Mouse (Mus musculus) fibroblast of lung, adult 2 months (primary cell): ENCODE measurements around the gene Frat1.

ENCODE experiments used
- DNase-seq: peaks from one replicate; pipeline ENCODE4 v3.0.0-alpha.2; 2011; ENCODE audit warnings: low read depth

Frat1 gene

DNA sequence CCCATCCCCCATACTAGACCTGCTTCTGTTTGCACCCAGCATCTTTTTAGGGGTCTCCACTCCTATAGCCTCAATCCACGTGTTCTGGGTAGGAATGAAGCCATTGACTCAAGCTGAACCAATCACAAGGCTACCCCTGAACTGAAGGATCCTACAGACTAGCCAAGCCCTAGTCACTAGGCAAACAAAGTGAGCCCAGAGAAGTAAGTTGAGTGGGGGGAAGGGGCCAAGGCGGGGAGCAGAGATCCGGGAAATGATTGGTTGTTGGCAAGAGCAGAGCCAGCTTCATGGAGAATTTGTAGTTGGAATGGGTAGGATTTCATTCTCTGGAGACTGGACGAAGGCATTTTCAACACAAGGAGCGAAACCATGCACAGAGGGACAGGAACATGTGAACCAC lies 12.9 kb upstream of the Frat1 start:
- DNase-seq: no peak

DNA sequence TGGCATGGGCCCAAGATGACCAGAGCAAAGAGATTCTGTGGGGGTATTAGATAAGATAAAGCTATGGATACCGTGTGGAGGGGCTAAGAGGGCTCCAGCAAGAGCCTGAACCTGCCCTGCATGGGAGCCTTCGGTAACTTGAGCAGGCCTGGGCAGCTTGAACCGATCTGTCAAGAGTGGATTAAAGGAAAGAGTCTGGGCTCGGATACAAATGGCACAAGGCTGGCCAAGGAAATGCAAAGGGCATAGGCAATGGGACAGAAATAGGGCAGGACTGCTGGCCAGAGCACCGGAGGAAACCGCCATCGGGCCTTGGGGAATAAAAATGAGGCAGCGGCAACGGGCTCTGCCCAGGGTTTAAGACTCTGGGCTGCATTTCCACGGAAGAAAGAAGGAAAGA lies 12.4 kb upstream of the Frat1 start:
- no peak for DNase-seq

GRCm38 (mm10) chr19:41818749-41819148 lies 11.0 kb upstream of the Frat1 start:
- DNase-seq: no peak

- DNase-seq: no peak
Observed at GRCm38 (mm10) chr19:41821436-41821835, 8.3 kb upstream of the Frat1 start.

- no peak for DNase-seq
Observed at GRCm38 (mm10) chr19:41822589-41822988, 7.2 kb upstream of the Frat1 start.

DNA sequence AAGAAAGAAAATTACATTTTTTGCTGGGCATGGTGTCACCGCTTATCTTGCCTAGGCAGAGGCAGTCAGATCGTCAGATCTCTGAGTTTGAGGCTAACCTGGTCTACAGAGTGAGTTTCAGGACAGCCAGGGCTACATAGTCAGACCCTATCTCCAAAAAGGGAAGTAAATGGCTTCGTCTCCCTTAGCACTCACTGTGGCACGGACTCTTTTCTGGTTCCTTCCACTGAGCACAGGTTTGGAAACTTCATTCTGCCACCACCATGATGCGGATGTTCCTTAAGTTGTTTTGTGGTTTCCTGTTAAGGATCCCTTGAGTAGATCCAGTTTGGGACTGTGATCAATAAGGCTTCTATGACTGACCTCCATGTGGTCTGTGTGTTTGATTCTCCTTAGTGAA lies 4.8 kb upstream of the Frat1 start:
- no peak for DNase-seq

- DNase-seq: no peak
Observed at GRCm38 (mm10) chr19:41826529-41826928, 3.2 kb upstream of the Frat1 start.

GRCm38 (mm10) chr19:41828941-41829340 lies 829 bp upstream of the Frat1 start:
- no peak for DNase-seq

DNA sequence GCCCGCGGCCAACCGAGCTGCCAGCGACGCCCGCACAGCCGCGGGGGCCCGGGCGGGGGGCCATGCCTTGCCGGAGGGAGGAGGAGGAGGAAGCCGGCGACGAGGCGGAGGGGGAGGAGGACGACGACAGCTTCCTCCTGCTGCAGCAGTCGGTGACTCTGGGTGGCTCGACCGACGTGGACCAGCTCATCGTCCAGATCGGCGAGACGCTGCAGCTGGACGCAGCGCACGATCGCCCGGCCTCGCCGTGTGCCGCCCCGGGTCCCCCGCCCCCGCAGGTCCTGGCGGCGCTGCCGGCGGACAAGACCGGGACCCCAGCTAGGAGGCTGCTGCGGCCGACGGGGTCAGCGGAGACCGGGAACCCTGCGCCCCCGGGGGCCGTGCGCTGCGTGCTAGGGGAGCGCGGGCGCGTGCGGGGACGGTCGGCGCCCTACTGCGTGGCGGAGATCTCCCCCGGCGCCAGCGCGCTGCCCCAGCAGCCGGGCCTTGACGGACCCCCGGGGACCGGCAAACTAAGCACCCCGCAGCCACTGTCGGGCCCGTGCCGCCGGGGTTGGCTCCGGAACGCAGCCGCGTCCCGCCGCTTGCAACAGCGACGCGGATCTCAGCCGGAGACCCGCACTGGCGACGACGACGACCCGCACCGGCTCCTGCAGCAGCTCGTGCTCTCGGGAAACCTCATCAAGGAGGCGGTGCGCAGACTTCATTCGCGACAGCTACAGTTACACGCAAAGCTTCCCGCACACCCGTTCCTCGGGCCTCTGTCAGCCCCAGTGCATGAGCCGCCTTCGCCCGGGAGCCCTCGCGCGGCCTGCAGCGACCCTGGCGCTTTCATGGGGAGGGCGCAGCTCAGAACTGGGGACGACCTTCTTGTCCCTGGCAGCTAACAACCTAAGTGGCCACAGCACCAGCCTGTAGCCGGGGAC lies 599 bp downstream of the Frat1 start:
- no peak for DNase-seq

GRCm38 (mm10) chr19:41831101-41831570 lies 1.4 kb downstream of the Frat1 start:
- DNase-seq: no peak

DNA sequence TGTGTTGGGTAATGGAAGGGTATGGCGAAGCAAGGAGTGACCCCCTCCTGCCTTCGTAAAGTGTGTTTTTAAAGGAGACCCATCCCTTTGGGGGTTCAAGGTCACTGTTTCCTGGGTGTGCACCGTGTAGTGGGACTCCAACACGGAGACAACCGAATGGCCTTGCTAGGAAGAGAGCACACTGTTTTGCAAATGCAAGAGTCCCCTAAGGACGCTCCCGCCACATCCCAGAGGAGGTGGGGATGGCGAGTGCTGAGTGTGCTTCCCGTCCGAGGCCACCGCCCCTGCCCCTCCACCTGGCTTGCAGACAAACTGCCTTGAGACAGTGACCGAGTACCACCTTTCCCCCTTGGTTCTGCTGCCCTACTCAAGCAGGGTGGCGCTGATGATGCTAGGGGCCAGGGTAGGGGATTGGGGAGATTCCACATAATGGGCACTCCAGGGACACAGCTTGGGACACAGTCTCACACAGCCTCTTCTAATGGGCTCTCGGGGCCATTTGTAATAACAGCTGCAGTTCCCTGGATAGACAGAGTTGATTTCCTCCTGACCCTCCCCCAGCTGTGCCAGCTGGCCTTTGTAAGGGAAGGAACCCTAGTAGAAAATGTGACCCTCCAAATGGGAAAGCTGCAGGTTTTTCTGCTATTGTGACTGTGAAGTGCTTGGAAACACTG lies 2.1 kb downstream of the Frat1 start:
- no peak for DNase-seq

- no peak for DNase-seq
Observed at GRCm38 (mm10) chr19:41832501-41833201, 2.9 kb downstream of the Frat1 start.

GRCm38 (mm10) chr19:41835407-41835806 lies 5.6 kb downstream of the Frat1 start:
- DNase-seq: no peak

GRCm38 (mm10) chr19:41835816-41836215 lies 6.0 kb downstream of the Frat1 start:
- no peak for DNase-seq

GRCm38 (mm10) chr19:41836719-41837118 lies 6.9 kb downstream of the Frat1 start:
- no peak for DNase-seq

- DNase-seq: no peak
Observed at GRCm38 (mm10) chr19:41837194-41837916, 7.6 kb downstream of the Frat1 start.

GRCm38 (mm10) chr19:41837917-41838261 lies 8.1 kb downstream of the Frat1 start:
- no peak for DNase-seq

DNA sequence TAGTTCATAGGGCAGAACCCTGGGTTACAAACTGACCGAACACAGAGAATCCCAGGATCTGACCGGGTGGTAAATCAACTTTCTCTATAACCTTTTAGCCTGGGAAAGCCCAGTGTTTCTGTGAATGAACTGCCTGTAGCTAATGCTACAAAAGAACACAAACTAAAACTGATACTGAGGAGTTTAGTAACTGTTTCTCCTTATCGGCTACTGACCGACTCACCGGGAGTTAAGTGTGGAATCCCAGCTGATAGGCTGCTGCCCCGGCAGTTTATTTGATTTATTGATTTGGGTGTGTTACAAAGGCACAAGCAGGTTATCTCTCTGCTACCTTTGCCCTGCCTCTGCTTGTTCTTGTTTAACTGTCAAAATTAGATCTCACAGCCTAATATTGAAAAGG lies 9.0 kb downstream of the Frat1 start:
- DNase-seq: no peak

DNA sequence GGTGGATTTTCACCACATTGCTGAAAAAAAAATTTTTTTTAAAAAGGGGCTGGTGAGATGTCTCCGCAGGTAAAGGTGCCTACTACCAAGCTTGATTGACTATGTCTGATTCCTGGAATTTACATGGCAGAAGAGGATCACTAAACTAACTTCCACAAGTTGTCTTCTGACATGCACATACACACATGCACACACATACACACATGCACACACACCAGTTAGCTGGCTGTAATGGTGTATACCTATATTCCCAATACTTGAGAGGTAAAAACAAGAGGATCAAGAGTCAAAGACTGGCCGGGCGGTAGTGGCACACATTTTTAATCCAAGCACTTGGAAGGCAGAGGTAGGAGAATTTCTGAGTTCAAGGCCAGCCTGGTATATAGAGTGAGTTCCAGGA lies 9.9 kb downstream of the Frat1 start:
- DNase-seq: no peak

DNA sequence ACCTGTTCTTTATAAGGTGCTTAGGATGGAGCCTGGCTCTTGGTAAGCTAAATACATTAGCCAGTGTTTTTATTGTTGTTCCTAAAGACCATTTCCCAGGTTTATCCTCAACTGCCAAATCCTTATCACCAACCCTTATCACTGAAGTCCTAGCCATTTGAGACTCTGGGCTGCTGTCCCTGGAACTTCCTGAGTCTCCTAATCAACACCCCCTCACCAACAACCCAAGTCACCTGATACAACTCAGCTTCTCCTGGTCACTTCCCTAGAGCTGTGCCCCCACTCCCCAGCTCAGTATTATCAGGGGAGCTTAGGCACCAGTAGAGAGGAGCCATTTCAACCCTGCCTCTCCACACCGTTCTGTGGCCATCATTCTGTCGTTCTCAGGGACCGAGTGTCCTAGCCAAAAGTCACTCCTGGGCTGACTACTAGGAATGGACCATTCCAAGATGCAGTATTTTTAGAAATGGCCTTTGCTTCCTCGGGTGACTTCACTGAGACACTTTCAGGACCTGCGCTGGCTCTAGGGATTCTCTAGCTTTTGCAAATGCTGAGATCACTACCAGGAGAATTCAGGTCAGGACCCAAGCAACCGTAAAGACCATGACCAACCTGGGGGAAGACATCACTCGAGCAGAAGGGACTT lies 11.5 kb downstream of the Frat1 start:
- DNase-seq: no peak

DNA sequence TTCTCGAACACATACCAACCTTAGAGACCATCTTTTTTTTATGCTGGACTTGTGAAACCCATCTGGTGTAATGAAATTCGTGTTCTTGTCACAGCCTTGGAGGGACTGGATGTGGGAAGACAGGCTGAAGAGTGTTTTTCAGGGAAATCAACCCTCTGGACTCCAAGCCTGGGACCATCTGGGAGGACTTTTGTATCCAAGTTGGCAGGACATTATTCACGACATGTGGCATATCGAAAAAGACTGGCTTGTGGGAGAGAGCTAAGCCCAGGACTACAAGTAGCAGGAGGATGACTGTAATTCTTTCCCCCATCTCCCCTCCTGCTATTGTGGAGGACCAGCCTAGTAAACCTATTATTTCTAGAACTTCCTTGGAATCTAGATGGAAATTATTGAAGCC lies 12.4 kb downstream of the Frat1 start:
- DNase-seq: no peak

- no peak for DNase-seq
Observed at GRCm38 (mm10) chr19:41842706-41843105, 12.9 kb downstream of the Frat1 start.
